Mouse (Mus musculus): ENCODE measurements at regions not wholly inside any gene's neighbourhood (a gene's known extent, or its start where the extent isn't known, plus 50 kb on each side); places are given as distances from the start of the nearest gene placed in this dataset.

GRCm38 (mm10) chr1:185089196-185089595 lies 89.8 kb upstream of the Mark1 start:
- DNase-seq: no peak

DNA sequence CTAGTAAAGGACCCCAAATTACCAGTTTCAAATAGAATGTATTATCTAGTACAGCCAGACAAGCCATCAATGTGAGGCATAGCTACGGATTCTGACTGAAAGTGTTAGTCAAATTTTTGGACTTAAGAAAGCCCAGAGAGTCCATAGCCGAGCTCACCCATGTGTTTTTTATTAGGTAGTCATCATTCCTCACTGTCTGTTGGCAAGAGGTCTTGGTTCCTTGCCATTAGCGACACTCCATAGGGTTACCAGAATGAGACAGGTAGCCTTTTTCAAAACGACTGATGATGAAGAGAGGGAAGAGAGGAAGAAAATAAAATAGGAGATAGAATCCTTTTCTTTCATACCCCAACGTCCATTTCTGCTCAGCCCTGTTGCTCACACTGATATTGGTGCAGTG lies 83.8 kb upstream of the Mark1 start:
- no peak for DNase-seq

DNA sequence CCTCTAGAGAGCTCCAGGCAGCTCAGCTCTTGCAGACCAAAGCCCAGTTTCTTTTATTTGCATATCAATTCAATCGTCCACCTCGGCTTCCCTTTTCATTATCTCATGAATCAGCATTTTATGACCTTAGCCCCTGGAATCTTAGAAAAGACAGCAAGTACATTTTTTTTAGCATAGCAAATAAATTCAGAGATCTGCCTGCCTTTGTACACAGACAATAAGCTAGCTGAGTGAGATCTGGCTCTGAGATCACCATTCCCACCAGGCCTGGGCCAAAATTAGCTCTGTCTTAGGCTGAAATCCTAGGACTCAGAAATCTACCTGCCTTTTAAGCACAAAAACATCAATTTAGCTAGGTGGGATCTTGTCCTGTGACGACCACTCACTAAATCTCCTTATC lies 80.7 kb upstream of the Mark1 start:
- no peak for DNase-seq

- DNase-seq: no peak
Measured at GRCm38 (mm10) chr1:185079331-185079880, 80.0 kb upstream of the Mark1 start.

- DNase-seq: no peak
Measured at GRCm38 (mm10) chr1:185074001-185074400, 74.6 kb upstream of the Mark1 start.

GRCm38 (mm10) chr1:185072766-185073165 lies 73.4 kb upstream of the Mark1 start:
- no peak for DNase-seq

- DNase-seq: no peak
Measured at GRCm38 (mm10) chr1:185071566-185071965, 72.2 kb upstream of the Mark1 start.

- no peak for DNase-seq
Measured at GRCm38 (mm10) chr1:185070853-185071149, 71.4 kb upstream of the Mark1 start.

- DNase-seq: no peak
Measured at GRCm38 (mm10) chr1:185070062-185070852, 70.9 kb upstream of the Mark1 start.

DNA sequence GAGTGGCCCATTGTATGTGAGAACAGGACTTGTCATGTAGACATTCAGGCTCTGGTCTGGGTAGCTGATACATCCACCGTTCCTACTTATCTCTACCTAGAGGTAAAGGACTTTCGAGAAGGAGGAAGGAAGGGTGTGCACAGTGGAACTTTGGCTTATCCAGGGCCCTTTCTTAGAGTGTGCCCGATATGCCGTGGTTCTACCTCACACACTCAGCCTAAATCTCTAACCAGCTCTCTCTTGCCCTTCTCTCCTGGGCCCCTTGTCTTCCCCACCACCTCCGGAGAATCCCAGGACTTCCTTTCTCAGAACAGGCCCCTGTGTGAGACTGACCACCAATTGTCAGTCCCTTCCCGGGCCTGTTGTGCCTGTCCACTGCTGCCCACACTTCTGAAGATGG lies 68.8 kb upstream of the Mark1 start:
- no peak for DNase-seq

DNA sequence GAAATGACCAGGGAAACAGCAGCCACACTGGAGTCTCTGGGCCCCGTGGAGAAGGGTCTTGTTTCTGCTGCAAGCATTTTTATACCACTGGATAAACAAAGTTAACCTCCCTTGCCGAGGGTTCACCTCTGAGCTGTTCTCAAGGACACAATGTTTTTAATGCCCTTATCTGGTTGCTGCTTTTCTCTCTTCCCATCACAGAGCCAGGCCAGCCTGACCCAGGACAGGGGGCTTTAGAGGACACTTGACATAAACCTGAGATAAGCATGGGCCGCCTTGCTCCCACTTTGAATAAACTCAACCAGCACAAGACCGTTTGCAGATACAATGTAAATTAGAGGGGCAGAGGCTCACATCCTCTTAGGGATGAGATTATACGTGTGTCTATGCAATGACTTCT lies 68.3 kb upstream of the Mark1 start:
- DNase-seq: no peak

GRCm38 (mm10) chr1:185065056-185065455 lies 65.7 kb upstream of the Mark1 start:
- DNase-seq: no peak

DNA sequence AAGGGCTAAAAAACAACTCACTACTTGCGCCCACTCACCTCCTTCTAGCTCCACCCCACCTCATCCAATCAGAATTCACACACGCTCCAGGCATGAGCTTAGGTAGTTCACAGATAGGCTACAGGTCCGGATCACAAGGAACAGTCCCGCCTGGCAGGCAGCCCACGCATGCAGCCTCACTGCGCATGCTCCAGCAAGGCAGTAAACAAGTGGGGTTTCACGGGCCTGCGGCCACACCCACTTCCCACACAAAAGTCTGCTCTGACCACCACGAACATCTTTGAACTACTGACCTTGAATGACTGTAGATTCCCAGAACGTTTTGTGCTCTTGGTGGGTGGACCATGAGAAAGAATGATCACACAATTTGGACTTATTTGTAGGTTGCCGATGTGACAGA lies 62.7 kb upstream of the Mark1 start:
- no peak for DNase-seq

GRCm38 (mm10) chr1:185057443-185057842 lies 58.1 kb upstream of the Mark1 start:
- DNase-seq: peak; percentile 36

GRCm38 (mm10) chr1:185052700-185053099 lies 53.3 kb upstream of the Mark1 start:
- DNase-seq: no peak

DNA sequence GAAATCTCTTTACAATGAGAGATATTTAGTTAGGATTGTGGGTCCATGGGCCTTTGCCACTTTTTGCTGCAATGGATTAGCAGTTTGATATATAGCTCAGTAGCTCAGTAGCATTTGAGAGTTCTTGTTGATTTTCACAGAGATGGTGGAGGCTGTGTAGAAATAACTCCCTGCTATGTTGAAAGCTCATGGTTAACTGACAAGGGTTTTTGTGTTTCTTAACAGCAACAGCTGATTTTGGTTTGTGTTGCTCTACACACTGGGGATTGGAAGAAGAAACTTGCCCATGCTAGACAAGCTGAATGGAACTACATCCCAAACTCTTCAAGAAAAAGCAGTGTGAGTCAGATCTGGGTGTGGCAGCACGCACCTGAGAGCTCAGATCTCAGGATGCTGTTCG lies 50.6 kb upstream of the Mark1 start:
- no peak for DNase-seq
